Mouse (Mus musculus): Measurements from ENCODE around the gene Mdga1.

DNA sequence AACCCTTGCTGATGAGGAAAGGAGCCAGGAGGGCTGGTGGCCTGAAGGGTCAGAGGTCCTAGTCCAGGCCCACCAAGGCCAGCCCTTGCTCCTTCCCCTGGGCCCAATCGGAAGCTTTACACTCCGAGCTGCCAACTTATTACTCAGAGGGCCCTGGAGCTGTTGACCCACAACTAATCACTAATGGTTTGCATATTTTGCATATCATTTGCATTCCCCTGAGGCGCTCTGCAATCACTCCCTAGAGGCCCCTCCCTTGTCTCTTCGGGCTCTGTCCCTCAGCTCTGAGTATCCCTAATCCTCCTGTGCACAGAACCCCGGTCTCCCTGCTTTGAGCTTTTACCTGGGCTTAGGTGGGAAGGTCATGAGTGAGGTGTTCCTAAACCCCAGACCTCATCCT is 4.4 kb downstream of the Mdga1 start:
- TF ChIP-seq USF1 (IDR thresholded peaks at IDR 0.05; ENCODE audit: low read depth) (no peak), MAX (IDR thresholded peaks at IDR 0.05) (no peak), CTCF (IDR thresholded peaks at IDR 0.05; ENCODE audit: control insufficient read depth, insufficient read depth, insufficient read length) (no peak), CEBPB (IDR thresholded peaks at IDR 0.05; ENCODE audit: low read depth) (no peak)
